Mouse (Mus musculus) Patski (cell line): ENCODE measurements around the gene Mif. TPM values are rescaled to one million over a fixed set of nuclear protein-coding genes. Genes with fewer than 3 reads are reported as not detected.
"Not testable (repeated sequence)": the region's sequence is repeated elsewhere in the genome, so short reads cannot be mapped to it uniquely, and the experiment has no call there.

Source experiments
- ATAC-seq: fragments of 100-300 bp; one replicate; pipeline ENCODE4 v1.8.0; 2021
- CTCF ChIA-PET: fragments of 350-600 bp; sonication (Branson Sonifier 250); formaldehyde crosslinking; loops from one replicate; lab custom pipeline; 2022; ENCODE audit warnings: inconsistent platforms; lab: Charles Lee
- POLR2A ChIA-PET: fragments of 350-600 bp; sonication (Branson Sonifier 250); formaldehyde crosslinking; loops from one replicate; lab custom pipeline; 2022; ENCODE audit warnings: antibody characterized with exemption, inconsistent platforms; lab: Charles Lee
- DNase-seq: peaks from one replicate; pipeline ENCODE4 v3.0.0-alpha.2; 2011; ENCODE audit warnings: low read depth, low spot score
- H3K27me3 ChIP-seq: fragments of 371-371 bp; one replicate; pipeline ENCODE4 v1.5.1; 2021
- CTCF ChIP-seq: fragments of 100-300 bp; IDR thresholded peaks from one replicate; pipeline ENCODE4 v1.5.1; 2021
- in situ Hi-C: fragments of 300-500 bp; cut with MboI; formaldehyde crosslinking; loops from 3 replicates; pipeline ENCODE4 v1.11.1; 2018; ENCODE audit warnings: low pct_unique_long_range_greater_than_20kb, mixed read lengths
- polyA plus RNA-seq: library from polyadenylated mRNA; unstranded; gene quantifications from one replicate; pipeline ENCODE4 v1.2.3, GENCODE M21; 2021

Mif gene
- polyA plus RNA-seq, 1 experiment from 2014 or later: 592 TPM

DNA sequence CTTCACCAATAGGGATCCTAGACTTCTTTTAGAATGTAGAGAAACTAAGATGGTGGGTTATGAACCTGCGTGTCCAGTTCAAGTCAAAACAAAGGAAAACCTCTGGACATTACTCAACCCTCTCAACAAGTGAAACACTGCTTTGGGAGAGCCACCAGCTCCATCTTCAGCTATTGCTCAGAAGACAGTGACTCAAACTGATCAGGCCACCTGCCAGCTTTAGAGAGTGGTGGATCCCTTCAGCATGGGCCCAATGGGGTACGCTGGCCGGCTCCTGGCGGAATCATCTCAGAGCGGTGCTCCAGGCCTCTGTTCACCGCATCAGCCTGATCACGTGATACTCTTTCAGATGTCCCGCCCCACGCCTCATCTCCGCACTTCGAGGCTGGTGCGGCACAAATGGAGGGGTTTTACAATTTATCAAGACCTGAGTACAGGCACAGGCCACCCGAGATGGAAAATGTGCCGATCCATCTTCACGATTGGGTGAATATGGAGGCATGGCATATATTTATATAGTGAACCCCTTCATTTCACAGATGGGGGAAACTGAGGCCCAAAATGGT, 4.5 kb downstream of the Mif start:
- ChIA-PET CTCF (interaction anchor here (1.2 to 2.5 kb wide), 2 partner anchors 22 to 111 kb away, joined by 3 to 13 read pairs; no protein-coding TSS in a partner anchor), POLR2A (interaction anchor here (1.5 kb wide), 1 partner anchor 76 kb away, joined by 3 read pairs; no protein-coding TSS in a partner anchor)
- DNase-seq (no peak), ATAC-seq (no peak)
- in situ Hi-C loops: loop anchor here (5.0 kb wide), 4 partner anchors 88 to 268 kb away; partner anchors contain the start of genes Ggt5 and Gm5134
- TF ChIP-seq CTCF: no peak
- no peaks in the 10 kb centered on the region for H3K27me3 ChIP-seq

DNA sequence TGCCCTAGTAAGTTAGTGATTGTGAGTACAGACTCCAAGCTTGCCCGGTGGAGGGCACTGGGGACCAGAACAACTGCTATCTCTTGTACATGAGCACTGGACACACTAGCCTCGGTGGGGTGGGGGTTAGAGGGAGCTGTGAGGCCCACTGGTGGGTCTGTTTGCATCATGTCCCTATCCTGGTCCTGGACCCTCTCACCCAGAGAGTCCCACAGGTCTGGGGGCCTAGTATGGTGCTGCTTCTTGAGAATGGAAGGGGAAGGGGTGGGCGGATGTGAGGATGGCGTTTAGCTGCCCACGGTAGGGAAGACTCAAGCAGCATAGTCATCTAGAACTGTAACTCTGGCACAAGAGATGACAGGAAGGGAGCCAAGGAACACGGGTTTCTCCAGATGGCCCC, 5.2 kb downstream of the Mif start:
- no peak for ATAC-seq
- POLR2A ChIA-PET: interaction anchor here (1.5 kb wide), 1 partner anchor 77 kb away, joined by 3 read pairs; no protein-coding TSS in a partner anchor

DNA sequence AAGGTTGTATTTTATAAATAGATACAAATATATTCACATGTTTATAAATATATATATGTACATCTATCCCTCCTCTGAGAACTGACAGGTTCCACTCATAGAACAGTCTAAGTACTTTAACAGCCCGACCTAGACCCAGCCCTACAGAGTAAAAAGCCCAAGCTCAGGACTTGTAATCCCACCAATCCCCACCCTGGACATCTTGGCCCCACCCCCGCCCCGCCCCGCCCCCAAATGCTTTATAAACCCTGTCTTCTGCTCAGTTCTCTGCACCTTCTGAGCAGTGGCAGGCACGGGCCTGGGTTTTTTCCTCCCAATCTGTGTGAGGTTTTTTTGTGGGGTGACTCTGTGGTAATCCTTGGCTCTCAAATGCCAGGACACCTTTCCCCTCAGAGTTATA, 5.9 kb downstream of the Mif start:
- H3K27me3 ChIP-seq: no peaks in the 10 kb centered on the region
- DNase-seq (no peak), ATAC-seq (no peak)
- in situ Hi-C loops: no loop called here
- ChIA-PET CTCF (interaction anchor here (1.0 to 2.5 kb wide), 3 partner anchors 17 to 114 kb away, joined by 3 to 13 read pairs (median 3); partner anchors contain the start of gene Gstt2), POLR2A (interaction anchor here (1.5 kb wide), 1 partner anchor 78 kb away, joined by 3 read pairs; no protein-coding TSS in a partner anchor)
- no peak for TF ChIP-seq CTCF

More for the DNA sequence above, 5.2 kb downstream of the Mif start:
- no peak for TF ChIP-seq CTCF
- in situ Hi-C loops: loop anchor here (5.0 kb wide), 4 partner anchors 87 to 267 kb away; partner anchors contain the start of genes Ggt5 and Gm5134
- CTCF ChIA-PET: interaction anchor here (1.2 to 2.5 kb wide), 2 partner anchors 21 to 110 kb away, joined by 3 to 13 read pairs; no protein-coding TSS in a partner anchor
- no peak for DNase-seq
- no peaks in the 10 kb centered on the region for H3K27me3 ChIP-seq

- H3K27me3 ChIP-seq: no peaks in the 10 kb centered on the region
- no peak for ATAC-seq
- DNase-seq: no peak
- ChIA-PET POLR2A (interaction anchor here (0.7 kb wide), 1 partner anchor 467 kb away, joined by 7 read pairs; no protein-coding TSS in a partner anchor), CTCF (interaction anchor here (0.6 to 2.5 kb wide), 4 partner anchors 16 to 114 kb away, joined by 3 to 13 read pairs (median 3); partner anchors contain the start of gene Gstt2)
- no peak for TF ChIP-seq CTCF
- in situ Hi-C loops: no loop called here
Observed at GRCm38 (mm10) chr10:75853452-75853851, 6.6 kb downstream of the Mif start.

GRCm38 (mm10) chr10:75852539-75853125, 7.4 kb downstream of the Mif start:
- DNase-seq (no peak), ATAC-seq (no peak)
- no peak for TF ChIP-seq CTCF
- ChIA-PET POLR2A (interaction anchor here (0.5 to 0.7 kb wide), 2 partner anchors 13 to 467 kb away, joined by 3 to 7 read pairs; no protein-coding TSS in a partner anchor), CTCF (interaction anchor here (0.6 to 1.3 kb wide), 2 partner anchors 17 to 113 kb away, joined by 3 read pairs; no protein-coding TSS in a partner anchor)
- H3K27me3 ChIP-seq: no peaks in the 10 kb centered on the region
- in situ Hi-C loops: no loop called here

DNA sequence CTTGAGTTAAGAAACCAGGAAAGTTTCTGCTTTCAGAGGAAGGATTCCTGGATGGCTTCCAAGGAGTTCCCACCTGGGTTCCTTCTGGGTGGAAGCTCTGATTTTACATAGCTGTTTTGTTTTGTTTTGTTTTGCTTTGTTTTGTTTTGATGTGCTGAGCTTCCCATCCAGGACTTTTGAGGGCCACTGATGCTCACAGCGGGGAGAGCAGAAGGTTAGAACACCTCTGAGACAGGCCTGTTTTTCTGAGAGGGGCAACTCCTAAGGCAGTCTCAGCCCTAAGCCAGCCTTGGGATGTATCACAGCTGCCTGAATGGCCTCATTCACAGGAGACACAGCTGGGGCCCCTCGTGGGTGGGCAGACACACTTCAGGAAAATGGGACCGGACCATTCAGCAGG, 8.4 kb downstream of the Mif start:
- in situ Hi-C loops: no loop called here
- TF ChIP-seq CTCF: no peak
- ATAC-seq: no peak
- H3K27me3 ChIP-seq: no peaks in the 10 kb centered on the region
- CTCF ChIA-PET: no interaction called here
- POLR2A ChIA-PET: interaction anchor here (0.6 kb wide), 1 partner anchor 144 kb away, joined by 3 read pairs; no protein-coding TSS in a partner anchor
- no peak for DNase-seq

DNA sequence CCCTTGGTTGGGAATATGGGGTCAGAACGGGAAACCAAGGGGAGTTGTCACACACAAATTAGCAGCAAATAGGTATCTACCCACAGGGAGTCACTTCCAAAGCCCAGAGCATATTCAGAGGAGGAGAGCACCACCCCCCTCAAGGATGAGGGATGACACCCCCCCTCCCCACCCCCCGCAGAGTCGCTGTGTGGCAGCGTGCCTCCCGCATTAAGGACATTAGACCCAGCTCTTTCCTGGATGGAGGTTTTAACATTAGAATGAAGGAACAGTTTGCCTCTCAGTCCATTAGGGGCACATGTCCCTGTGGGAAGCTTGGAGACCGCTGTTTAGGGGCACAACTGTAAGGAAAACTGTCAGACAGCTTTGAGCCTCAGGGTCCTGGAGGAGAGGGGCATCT, 9.0 kb downstream of the Mif start:
- CTCF ChIA-PET: no interaction called here
- in situ Hi-C loops: no loop called here
- ATAC-seq (no peak), DNase-seq (no peak)
- POLR2A ChIA-PET: interaction anchor here (0.6 kb wide), 1 partner anchor 144 kb away, joined by 3 read pairs; no protein-coding TSS in a partner anchor
- TF ChIP-seq CTCF: no peak
- no peaks in the 10 kb centered on the region for H3K27me3 ChIP-seq

- TF ChIP-seq CTCF: no peak
- in situ Hi-C loops: no loop called here
- no peaks in the 10 kb centered on the region for H3K27me3 ChIP-seq
- ATAC-seq (no peak), DNase-seq (no peak)
- POLR2A ChIA-PET: interaction anchor here (0.6 kb wide), 1 partner anchor 124 kb away, joined by 3 read pairs; no protein-coding TSS in a partner anchor
- CTCF ChIA-PET: interaction anchor here (1.5 kb wide), 1 partner anchor 104 kb away, joined by 5 read pairs; no protein-coding TSS in a partner anchor
Observed at GRCm38 (mm10) chr10:75848382-75848781, 11.7 kb downstream of the Mif start.

DNA sequence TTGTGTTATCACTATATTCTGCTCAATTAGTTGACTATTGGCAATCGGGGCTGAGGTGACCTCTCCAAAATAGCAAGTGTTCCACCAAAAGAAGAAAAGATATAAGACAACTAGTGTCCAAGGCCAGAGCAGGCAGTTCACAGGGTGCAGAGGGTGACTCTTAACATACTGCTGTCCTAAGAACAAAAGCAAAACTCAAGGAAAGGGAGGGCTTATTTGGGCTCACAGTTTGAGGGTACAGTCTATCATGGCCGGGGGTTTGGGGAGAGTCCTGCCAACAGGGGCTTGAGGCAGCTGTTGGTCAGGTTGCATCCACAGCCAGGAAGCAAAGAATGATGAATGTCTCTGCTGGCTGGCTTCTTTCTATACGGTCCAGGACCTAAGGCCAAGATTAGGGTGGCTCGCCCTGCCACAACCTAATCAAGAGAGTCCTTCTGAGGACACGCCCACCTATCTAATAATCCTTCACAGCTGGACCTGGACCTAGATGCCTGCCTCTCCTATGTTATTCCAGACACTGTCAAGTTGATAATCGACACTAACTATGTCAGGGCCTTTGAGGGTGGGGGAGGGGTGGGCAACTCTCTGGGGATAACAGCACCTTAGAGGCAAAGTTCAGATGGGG, 14.6 kb downstream of the Mif start:
- in situ Hi-C loops: no loop called here
- peaks cover 6% of the 10 kb centered on the region for H3K27me3 ChIP-seq
- POLR2A ChIA-PET: no interaction called here
- DNase-seq (no peak), ATAC-seq (no peak)
- CTCF ChIA-PET: no interaction called here
- no peak for TF ChIP-seq CTCF

DNA sequence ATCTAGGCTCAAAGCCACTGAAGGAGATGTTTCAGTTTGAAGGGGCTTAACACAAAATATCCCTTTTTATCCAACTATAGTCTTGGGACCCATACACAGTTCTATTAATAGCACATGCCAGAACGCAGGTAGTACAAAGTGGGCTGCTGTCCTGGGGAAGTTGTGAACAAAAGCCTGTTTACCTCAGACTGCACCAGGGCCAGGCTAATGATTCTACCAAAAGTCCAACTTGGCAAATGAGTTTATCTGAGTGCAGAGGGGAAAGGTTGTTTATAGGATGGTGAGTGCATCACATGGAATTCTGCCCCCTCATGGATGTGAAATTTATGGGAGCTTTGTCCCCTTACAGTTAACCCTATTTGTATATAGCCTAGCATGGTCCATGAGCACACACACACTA, 15.2 kb downstream of the Mif start:
- H3K27me3 ChIP-seq: peaks cover 6% of the 10 kb centered on the region
- in situ Hi-C loops: no loop called here
- CTCF ChIA-PET: no interaction called here
- POLR2A ChIA-PET: no interaction called here
- DNase-seq: no peak
- no peak for ATAC-seq
- no peak for TF ChIP-seq CTCF

DNA sequence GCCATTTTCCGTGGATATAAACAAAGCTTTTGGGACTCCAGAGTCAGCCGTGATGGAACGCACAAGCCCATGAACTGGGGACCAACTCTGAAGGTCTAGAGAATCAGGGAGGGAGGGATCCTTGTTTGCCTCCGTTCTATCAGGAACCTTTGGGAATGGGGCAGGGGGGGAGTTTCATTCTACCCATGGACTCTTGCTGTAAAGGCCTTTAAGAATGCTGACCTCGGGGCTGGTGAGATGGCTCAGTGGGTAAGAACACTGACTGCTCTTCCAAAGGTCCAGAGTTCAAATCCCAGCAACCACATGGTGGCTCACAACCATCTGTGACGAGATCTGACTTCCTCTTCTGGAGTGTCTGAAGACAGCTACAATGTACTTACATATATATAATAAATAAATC, 16.1 kb downstream of the Mif start:
- ATAC-seq, POLR2A ChIA-PET, CTCF ChIA-PET: not testable (repeated sequence)

More for the DNA sequence above, 16.1 kb downstream of the Mif start:
- DNase-seq, in situ Hi-C loops, H3K27me3 ChIP-seq: not testable (repeated sequence)
